Mouse (Mus musculus) kidney, adult 2 months (tissue): Measurements from ENCODE around the gene Lysmd4.

ENCODE experiments used
- CTCF ChIP-seq: fragments of 200-500 bp; conservative IDR thresholded peaks from 2 replicates; pipeline ENCODE4 v1.5.1; 2011; ENCODE audit warnings: low read depth, mild to moderate bottlenecking, control low read depth, low read length, moderate library complexity, mixed read lengths; ENCODE audit not compliant: insufficient read depth, insufficient read length
- POLR2A ChIP-seq: fragments of 200-500 bp; IDR thresholded peaks from one replicate; pipeline ENCODE4 v1.6.1; 2011; ENCODE audit warnings: low read depth, low read length, control low read depth

- no peak for TF ChIP-seq CTCF
- no peak for TF ChIP-seq POLR2A
Measured at GRCm38 (mm10) chr7:67173522-67174195, 48.7 kb upstream of the Lysmd4 start.
